Mouse (Mus musculus) brain, embryonic 14.5 days (tissue): ENCODE measurements at regions not wholly inside any gene's neighbourhood (a gene's known extent, or its start where the extent isn't known, plus 50 kb on each side); places are given as distances from the start of the nearest gene placed in this dataset.

ENCODE experiments used
- CTCF ChIP-seq: fragments of 200-500 bp; IDR thresholded peaks from 2 replicates; pipeline ENCODE4 v1.5.1; 2012; ENCODE audit warnings: inconsistent platforms, mild to moderate bottlenecking, moderate library complexity, borderline replicate concordance; ENCODE audit not compliant: insufficient read depth, insufficient read length; ENCODE audit errors: extremely low read depth
- POLR2A ChIP-seq: fragments of 200-500 bp; IDR thresholded peaks from 2 replicates; pipeline ENCODE4 v1.6.1; 2012; ENCODE audit warnings: mild to moderate bottlenecking, inconsistent platforms, borderline replicate concordance; ENCODE audit not compliant: poor library complexity, insufficient read depth, insufficient read length, severe bottlenecking; ENCODE audit errors: extremely low read depth

GRCm38 (mm10) chr1:148690085-148690484 lies 1271.0 kb downstream of the Pla2g4a start:
- TF ChIP-seq CTCF (no peak), POLR2A (no peak)
